Mouse (Mus musculus) spleen, postnatal 14 days (tissue): ENCODE results near the gene 4930449I24Rik.
"Not testable (repeated sequence)": the region's sequence is repeated elsewhere in the genome, so short reads cannot be mapped to it uniquely, and the experiment has no call there.

Source experiments
- DNase-seq, 2 experiments: peaks; one replicate each; pipeline ENCODE4 v3.0.0; 2021 to 2022; ENCODE audit warnings: low spot score in 2 of 2

Gene 4930449I24Rik

DNA sequence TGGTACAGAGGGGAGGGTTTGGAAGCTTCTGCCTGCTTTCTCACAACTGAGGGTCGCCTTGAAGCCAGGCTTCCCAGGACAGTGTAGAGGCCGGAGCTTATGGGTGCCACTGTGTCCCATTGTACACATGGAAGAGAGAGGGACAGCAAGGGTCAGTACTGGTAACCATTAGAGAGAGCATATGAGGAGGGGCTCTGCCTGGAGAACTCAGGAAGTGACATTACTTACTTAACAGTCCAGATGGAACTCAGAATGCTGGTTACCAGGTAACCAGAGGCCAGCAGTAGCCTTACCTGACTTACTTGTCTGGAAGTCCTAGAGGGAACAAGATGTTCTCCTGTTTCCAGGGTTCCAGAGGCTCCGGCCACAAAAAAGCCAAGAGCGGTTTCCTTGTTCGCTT lies at the start of gene 4930449I24Rik:
TSS of gene 4930449I24Rik (plus strand) at position 301 of the 400 bp plus-strand sequence.
- DNase-seq = not testable (repeated sequence)

DNA sequence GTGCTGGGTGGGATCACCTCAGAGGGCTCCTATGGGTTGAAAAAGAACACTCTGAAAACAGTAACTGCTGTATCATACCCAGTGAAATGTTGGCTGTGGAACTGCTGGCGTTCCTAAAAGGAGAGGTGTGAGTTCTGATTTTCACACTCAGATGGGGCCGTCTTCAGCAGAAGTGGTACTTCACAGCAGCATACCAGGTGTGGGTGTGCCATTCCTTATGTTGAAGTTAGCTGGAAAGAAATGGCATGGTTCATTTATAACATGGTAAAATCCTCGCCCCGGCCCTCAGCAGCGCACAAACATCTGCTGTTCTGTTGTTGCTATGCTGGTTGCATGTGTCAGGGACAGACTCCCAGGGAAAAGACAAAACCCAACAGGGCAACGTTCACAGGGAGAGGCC lies 48.6 kb upstream of the 4930449I24Rik start:
- DNase-seq = no peak

DNA sequence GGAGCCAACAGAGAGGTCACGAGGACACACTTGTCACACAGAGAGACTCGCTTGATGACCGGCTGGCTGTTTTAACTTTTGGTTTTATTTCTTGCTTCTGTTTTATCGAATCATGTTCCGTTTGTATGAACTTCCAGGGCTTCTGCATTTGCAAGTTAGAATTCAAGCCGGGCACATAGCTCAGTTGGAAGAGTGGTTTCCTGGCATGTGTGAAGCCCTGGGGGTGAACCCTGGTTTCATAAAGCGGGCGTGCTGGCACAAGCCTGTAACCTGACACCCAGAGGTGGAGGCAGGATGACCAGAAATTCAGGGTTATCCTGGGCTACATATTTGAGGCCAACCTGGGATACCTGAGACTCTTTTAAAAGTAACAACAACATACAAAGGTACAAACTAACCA lies 40.6 kb upstream of the 4930449I24Rik start:
- no peak for DNase-seq

DNA sequence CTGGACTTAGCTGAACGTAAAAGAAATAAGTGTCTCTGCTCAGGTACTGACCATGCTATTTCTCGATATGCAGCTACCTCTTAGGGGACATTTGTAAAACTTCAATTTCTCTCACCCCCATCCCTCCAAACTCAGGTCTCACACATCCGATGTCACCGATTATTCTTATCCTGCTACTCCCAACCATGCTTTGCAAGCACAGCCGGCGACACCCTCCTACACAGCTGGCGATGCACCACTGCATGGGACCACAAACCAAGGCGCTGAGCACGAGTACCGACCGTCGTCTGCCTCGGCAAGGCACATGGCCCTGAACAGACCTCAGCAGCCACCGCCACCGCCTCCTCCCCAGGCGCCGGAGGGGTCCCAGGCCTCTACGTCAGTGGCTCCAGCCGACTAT lies 35.5 kb upstream of the 4930449I24Rik start:
- DNase-seq = no peak

DNA sequence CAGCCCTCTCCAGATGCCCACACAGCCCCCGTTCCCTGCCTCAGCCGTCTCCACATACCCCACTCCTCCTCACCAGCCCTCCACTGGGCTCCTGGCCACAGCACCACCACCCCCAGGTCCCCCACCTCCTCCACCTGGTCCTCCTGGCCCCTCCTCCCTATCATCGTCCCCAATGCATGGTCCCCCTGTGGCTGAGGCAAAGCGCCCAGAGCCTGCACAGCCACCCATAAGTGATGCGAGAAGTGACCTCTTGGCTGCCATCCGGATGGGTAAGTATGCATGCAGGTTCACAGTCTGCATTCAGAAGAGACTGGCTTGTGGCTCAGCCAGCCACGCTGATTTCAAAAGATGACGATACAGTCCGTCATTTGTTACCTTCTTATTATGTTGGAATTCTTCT lies 33.9 kb upstream of the 4930449I24Rik start:
- DNase-seq = no peak

DNA sequence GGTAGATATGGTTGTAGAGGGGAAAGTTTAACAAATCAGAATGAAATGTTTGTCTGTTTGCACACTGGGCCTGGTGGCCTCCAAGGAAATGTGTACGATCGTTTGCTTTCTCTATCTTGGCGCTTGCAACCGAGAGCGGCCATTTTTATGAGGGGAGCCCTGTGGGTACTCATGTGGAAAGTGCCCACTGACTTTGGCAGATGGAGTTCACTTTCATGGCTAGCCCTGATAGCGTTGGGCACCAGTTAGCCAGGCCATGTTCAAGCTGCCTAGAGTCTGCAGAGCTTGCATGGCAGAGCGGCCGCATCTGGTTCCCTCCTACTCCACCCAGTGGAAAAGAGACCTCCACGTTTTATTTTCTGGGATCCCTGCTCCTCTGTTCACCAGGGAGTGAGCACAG lies 31.4 kb upstream of the 4930449I24Rik start:
- DNase-seq = no peak

DNA sequence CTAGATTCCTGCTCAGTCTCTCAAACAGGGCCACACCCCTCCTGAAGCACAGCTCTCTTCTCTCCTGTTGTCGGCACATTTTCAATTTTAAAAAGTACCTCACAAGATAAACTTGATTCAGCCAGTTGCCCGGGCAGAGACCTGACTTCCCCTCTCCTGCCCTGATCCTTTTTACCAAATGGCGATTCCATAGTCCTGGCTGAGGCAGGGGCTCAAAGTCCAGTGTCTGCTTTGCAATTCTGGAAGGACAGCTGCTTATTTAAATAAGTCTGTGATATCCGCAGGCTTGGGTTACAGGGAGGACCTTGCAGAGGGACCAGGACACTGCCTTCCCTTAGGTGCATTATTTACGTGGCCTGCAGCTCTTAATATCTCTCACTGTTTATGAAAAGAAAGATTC lies 30.9 kb upstream of the 4930449I24Rik start:
- DNase-seq = no peak

DNA sequence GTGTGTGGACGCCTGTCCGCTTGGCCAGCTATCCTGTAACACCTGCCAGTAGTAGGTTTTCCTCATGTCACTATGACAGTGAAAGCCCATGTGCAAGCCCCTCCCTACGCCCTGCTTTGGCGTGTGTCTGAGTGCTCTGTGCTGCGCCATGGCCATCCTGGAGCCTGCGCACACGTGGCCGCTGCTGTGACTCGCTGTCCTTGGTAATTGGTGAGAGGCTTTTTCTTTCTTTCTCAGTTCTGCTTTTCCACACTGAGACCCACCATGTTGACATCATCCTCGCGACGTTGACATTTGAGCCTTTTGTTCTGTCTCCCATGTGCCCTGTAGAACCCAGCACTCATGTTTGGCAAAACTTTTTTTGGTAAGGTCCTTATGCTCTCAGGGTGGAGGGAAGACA lies 30.4 kb upstream of the 4930449I24Rik start:
- DNase-seq = no peak

DNA sequence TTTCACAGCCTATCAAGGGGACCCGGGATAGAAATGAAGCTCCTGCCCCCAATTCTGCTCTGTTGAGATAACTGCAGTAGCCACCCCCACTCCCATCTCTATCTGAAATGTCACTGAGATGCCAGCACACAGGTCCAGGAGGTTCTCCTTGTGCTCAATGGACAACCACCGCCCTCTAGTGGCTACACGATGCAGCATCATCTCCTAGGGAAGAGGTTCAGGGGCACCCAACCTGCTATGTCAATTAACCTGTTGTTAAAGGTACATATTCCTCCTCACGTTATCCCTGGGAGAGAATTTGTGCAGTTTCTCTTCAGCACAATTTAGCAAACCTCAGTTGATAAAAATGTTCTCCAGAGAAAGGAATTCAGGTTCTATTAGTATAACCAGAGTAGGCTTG lies 22.6 kb upstream of the 4930449I24Rik start:
- DNase-seq = not testable (repeated sequence)

DNA sequence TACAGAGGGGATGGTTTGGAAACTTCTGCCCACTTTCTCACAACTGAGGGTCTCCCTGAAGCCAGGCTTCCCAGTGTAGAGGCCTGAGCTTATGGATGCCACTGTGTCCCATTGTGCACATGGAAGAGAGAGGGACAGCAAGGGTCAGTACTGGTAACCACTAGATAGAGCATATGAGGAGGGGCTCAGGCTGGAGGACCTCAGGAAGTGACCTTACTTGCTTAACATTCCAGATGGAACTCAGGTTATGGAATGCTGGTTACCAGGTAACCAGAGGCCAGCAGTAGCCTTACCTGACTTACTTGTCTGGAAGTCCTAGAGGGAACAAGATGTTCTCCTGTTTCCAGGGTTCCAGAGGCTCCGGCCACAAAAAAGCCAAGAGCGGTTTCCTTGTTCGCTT lies 20.5 kb upstream of the 4930449I24Rik start, which contains the start of gene Gm6408:
TSS of gene Gm6408 (plus strand) at position 301 of the 400 bp plus-strand sequence.
- DNase-seq = not testable (repeated sequence)

DNA sequence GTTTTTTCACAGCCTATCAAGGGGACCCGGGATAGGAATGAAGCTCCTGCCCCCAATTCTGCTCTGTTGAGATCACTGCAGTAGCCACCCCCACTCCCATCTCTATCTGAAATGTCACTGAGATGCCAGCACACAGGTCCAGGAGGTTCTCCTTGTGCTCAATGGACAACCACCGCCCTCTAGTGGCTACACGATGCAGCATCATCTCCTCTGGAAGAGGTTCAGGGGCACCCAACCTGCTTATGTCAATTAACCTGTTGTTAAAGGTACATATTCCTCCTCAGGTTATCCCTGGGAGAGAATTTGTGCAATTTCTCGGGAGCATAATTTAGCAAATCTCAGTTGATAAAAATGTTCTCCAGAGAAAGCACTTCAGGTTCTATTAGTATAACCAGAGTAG lies 13.2 kb upstream of the 4930449I24Rik start:
- not testable (repeated sequence) for DNase-seq

DNA sequence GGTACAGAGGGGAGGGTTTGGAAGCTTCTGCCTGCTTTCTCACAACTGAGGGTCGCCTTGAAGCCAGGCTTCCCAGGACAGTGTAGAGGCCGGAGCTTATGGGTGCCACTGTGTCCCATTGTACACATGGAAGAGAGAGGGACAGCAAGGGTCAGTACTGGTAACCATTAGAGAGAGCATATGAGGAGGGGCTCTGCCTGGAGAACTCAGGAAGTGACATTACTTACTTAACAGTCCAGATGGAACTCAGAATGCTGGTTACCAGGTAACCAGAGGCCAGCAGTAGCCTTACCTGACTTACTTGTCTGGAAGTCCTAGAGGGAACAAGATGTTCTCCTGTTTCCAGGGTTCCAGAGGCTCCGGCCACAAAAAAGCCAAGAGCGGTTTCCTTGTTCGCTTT lies 11.1 kb upstream of the 4930449I24Rik start, which contains the start of gene Gm6370:
TSS of gene Gm6370 (plus strand) at position 301 of the 400 bp plus-strand sequence.
- not testable (repeated sequence) for DNase-seq

DNA sequence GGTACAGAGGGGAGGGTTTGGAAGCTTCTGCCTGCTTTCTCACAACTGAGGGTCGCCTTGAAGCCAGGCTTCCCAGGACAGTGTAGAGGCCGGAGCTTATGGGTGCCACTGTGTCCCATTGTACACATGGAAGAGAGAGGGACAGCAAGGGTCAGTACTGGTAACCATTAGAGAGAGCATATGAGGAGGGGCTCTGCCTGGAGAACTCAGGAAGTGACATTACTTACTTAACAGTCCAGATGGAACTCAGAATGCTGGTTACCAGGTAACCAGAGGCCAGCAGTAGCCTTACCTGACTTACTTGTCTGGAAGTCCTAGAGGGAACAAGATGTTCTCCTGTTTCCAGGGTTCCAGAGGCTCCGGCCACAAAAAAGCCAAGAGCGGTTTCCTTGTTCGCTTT lies 11.6 kb downstream of the 4930449I24Rik start, which contains the start of gene Gm3402:
TSS of gene Gm3402 (plus strand) at position 301 of the 400 bp plus-strand sequence.
- not testable (repeated sequence) for DNase-seq

DNA sequence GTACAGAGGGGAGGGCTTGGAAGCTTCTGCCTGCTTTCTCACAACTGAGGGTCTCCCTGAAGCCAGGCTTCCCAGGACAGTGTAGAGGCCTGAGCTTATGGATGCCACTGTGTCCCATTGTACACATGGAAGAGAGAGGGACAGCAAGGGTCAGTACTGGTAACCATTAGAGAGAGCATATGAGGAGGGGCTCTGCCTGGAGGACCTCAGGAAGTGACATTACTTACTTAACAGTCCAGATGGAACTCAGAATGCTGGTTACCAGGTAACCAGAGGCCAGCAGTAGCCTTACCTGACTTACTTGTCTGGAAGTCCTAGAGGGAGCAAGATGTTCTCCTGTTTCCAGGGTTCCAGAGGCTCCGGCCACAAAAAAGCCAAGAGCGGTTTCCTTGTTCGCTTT lies 23.3 kb downstream of the 4930449I24Rik start, which contains the start of gene Gm3404:
TSS of gene Gm3404 (plus strand) at position 301 of the 400 bp plus-strand sequence.
- DNase-seq = not testable (repeated sequence)

DNA sequence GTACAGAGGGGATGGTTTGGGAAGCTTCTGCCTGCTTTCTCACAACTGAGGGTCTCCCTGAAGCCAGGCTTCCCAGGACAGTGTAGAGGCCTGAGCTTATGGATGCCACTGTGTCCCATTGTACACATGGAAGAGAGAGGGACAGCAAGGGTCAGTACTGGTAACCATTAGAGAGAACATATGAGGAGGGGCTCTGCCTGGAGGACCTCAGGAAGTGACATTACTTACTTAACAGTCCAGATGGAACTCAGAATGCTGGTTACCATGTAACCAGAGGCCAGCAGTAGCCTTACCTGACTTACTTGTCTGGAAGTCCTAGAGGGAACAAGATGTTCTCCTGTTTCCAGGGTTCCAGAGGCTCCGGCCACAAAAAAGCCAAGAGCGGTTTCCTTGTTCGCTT lies 35.1 kb downstream of the 4930449I24Rik start, which contains the start of gene Gm3409:
TSS of gene Gm3409 (plus strand) at position 301 of the 400 bp plus-strand sequence.
- not testable (repeated sequence) for DNase-seq
